14 mouse cellular contexts compared by ENCODE assay signal in genomic region chr17:31646199-31647002, GRCm38 (mm10). TPM values are rescaled to one million over a fixed set of nuclear protein-coding genes. Genes with fewer than 3 reads are reported as not detected.
DNase-seq lines count a peak whose midpoint lies in the region; ATAC-seq lines count a peak whose summit lies in the region.
"Had no signal": no experiment of that assay in that cellular context is flagged by ENCODE, and none has a peak within 500 bp of the region (broad histone marks: within the 10 kb centered on the region; RNA-seq: fewer than 3 reads in every experiment).

No protein-coding gene starts in this region.

- no peak overlapping the region for H3K4me3 ChIP-seq in heart, embryonic 16.5 days (ENCODE audit: low read length)
- peak overlapping the region; percentile 14 for H3K4me3 ChIP-seq in megakaryocyte, embryonic 14.5 days (replicated peaks)
- no peak overlapping the region for H3K4me3 ChIP-seq in intestine, embryonic 16.5 days (ENCODE audit: low read length)
- H3K4me3 ChIP-seq in stomach, embryonic 14.5 days (ENCODE audit: low read depth, low read length): no peak overlapping the region
- H3K4me3 ChIP-seq: stomach, embryonic 15.5 days had no signal

- 0 out of 2 replicates have a peak, but pooled peaks have one; percentile 34 for ATAC-seq in heart, embryonic 16.5 days (replicated peaks; ENCODE audit: extremely low read depth, insufficient read depth, low FRiP score)
- ATAC-seq in megakaryocyte, adult 5-6 weeks (ENCODE audit: poor library complexity, severe bottlenecking): no peak
- peak; percentile 48 for ATAC-seq in intestine, embryonic 16.5 days
- peak; percentile 37; the same call in 1 of the 2 replicates for ATAC-seq in stomach, embryonic 14.5 days (ENCODE audit: insufficient number of reproducible peaks, insufficient read depth, low FRiP score, low read depth)

- no peaks in the 10 kb centered on the region for H3K27me3 ChIP-seq in heart, embryonic 16.5 days (ENCODE audit: control insufficient read depth, insufficient read depth, low read length)
- H3K27me3 ChIP-seq in megakaryocyte, embryonic 14.5 days (replicated peaks): peaks cover 7% of the 10 kb centered on the region
- H3K27me3 ChIP-seq in intestine, embryonic 16.5 days (replicated peaks; ENCODE audit: control insufficient read depth, insufficient read depth, low read length): no peaks in the 10 kb centered on the region
- H3K27me3 ChIP-seq in stomach, embryonic 14.5 days (ENCODE audit: control insufficient read depth, insufficient read depth, low read length): no peaks in the 10 kb centered on the region
- H3K27me3 ChIP-seq: stomach, embryonic 15.5 days had no signal

- no peak overlapping the region for H3K9ac ChIP-seq in heart, embryonic 16.5 days (ENCODE audit: low read length)
- no peak overlapping the region for H3K9ac ChIP-seq in intestine, embryonic 16.5 days (ENCODE audit: low read depth, low read length)
- no peak overlapping the region for H3K9ac ChIP-seq in stomach, embryonic 14.5 days (replicated peaks; ENCODE audit: low read depth, low read length)
- H3K9ac ChIP-seq: stomach, embryonic 15.5 days had no signal

- H3K36me3 ChIP-seq in heart, embryonic 16.5 days (ENCODE audit: control insufficient read depth, insufficient read depth): peaks cover 51% of the 10 kb centered on the region
- H3K36me3 ChIP-seq in megakaryocyte, embryonic 14.5 days (replicated peaks; ENCODE audit: low read length): peaks cover 54% of the 10 kb centered on the region
- H3K36me3 ChIP-seq in intestine, embryonic 16.5 days (ENCODE audit: control insufficient read depth, insufficient read depth, low read length): peaks cover 36% of the 10 kb centered on the region
- peaks cover 50% of the 10 kb centered on the region for H3K36me3 ChIP-seq in stomach, embryonic 14.5 days (ENCODE audit: control insufficient read depth, insufficient read depth, low read length)

- DNase-seq in heart, adult 8-10 months (ENCODE audit: low spot score): no peak
- no peak for DNase-seq in c-Kit-positive CD71-positive TER-119-positive erythroid progenitor cells, embryonic 14.5 days (ENCODE audit: low spot score)
- no peak for DNase-seq in ovary, adult 18-20 months (ENCODE audit: low spot score)
- DNase-seq: cerebellum, postnatal 25 days; heart, postnatal 36 days; kidney, adult 11 months; right cerebral cortex, postnatal 4 days had no signal

- H3K27ac ChIP-seq in heart, embryonic 16.5 days (ENCODE audit: low read length): no peak overlapping the region
- no peak overlapping the region for H3K27ac ChIP-seq in intestine, embryonic 16.5 days (ENCODE audit: low read length)
- no peak overlapping the region for H3K27ac ChIP-seq in stomach, embryonic 14.5 days (ENCODE audit: low read length)
- H3K27ac ChIP-seq: stomach, embryonic 15.5 days had no signal

- 82% methylated on average over 5 of the region's 5 CpGs for WGBS in heart, embryonic 16.5 days
- 92% methylated on average over 5 of the region's 5 CpGs for WGBS in intestine, embryonic 16.5 days
- 93% methylated on average over 5 of the region's 5 CpGs for WGBS in stomach, embryonic 14.5 days

- no peak overlapping the region for H3K4me2 ChIP-seq in heart, embryonic 16.5 days (ENCODE audit: low read depth, low read length)
- H3K4me2 ChIP-seq in intestine, embryonic 16.5 days (ENCODE audit: low read depth, low read length): no peak overlapping the region
- H3K4me2 ChIP-seq in stomach, embryonic 14.5 days (replicated peaks; ENCODE audit: low read depth, low read length): no peak overlapping the region
- H3K4me2 ChIP-seq: stomach, embryonic 15.5 days had no signal

- no peaks in the 10 kb centered on the region for H3K4me1 ChIP-seq in heart, embryonic 16.5 days (ENCODE audit: control insufficient read depth, insufficient read depth, low read length)
- peaks cover 9% of the 10 kb centered on the region for H3K4me1 ChIP-seq in megakaryocyte, embryonic 14.5 days
- H3K4me1 ChIP-seq in intestine, embryonic 16.5 days (ENCODE audit: control insufficient read depth, insufficient read depth, low read length): no peaks in the 10 kb centered on the region
- no peaks in the 10 kb centered on the region for H3K4me1 ChIP-seq in stomach, embryonic 14.5 days (ENCODE audit: control insufficient read depth, insufficient read depth, low read length)
- H3K4me1 ChIP-seq: stomach, embryonic 15.5 days had no signal

- H3K9me3 ChIP-seq in heart, embryonic 16.5 days (replicated peaks; ENCODE audit: control insufficient read depth, low read length): no peaks in the 10 kb centered on the region
- H3K9me3 ChIP-seq in megakaryocyte, embryonic 14.5 days: peaks cover 6% of the 10 kb centered on the region
- no peaks in the 10 kb centered on the region for H3K9me3 ChIP-seq in intestine, embryonic 16.5 days (ENCODE audit: control insufficient read depth, low read length)
- no peaks in the 10 kb centered on the region; the same call in 1 of the 2 replicates for H3K9me3 ChIP-seq in stomach, embryonic 14.5 days (ENCODE audit: control insufficient read depth, low read depth, low read length)
- H3K9me3 ChIP-seq: stomach, embryonic 15.5 days had no signal

RNA-seq across cellular contexts. Expression of gene Cbs, which starts 9.4 kb away (rescaled TPM):
- 0.82 and 0.88 TPM in 2 replicates for polyA plus RNA-seq in heart, embryonic 16.5 days (2015; fragmentation: Nextera tagmentation; extraction: Ambion mirVana)
- 10 to 100 TPM in 1 of 4 experiments, 1 to 10 TPM in 3; 5.4 to 11.7 (median 7.0) TPM for total RNA-seq in heart, adult 8-10 months (2022)
- not detected in 2 replicates for polyA plus RNA-seq in megakaryocyte, embryonic 14.5 days (2012; ENCODE audit: insufficient read depth, low replicate concordance)
- total RNA-seq in megakaryocyte, adult 5-6 weeks (2015): not detected in 2 replicates
- total RNA-seq in megakaryocyte, adult 5-6 weeks (2017): not detected in 2 replicates
- polyA plus RNA-seq in intestine, embryonic 16.5 days (2015; fragmentation: Nextera tagmentation; extraction: Ambion mirVana): 12.2 and 12.5 TPM in 2 replicates
- 1.3 and 3.6 TPM in 2 replicates for polyA plus RNA-seq in stomach, embryonic 14.5 days (2014; fragmentation: Nextera tagmentation; extraction: Ambion mirVana)

RNA-seq across cellular contexts. Expression of gene U2af1, which starts 12.3 kb away (rescaled TPM):
- polyA plus RNA-seq in heart, embryonic 16.5 days (2015; fragmentation: Nextera tagmentation; extraction: Ambion mirVana): 187 and 204 TPM in 2 replicates
- 10 to 100 TPM; 63.4 to 76.0 (median 68.3) TPM for total RNA-seq in heart, adult 8-10 months (2022)
- polyA plus RNA-seq in megakaryocyte, embryonic 14.5 days (2012; ENCODE audit: insufficient read depth, low replicate concordance): 6.7 and 101 TPM in 2 replicates
- total RNA-seq in megakaryocyte, adult 5-6 weeks (2015): 36.2 and 37.7 TPM in 2 replicates
- 119 and 145 TPM in 2 replicates for total RNA-seq in megakaryocyte, adult 5-6 weeks (2017)
- polyA plus RNA-seq in intestine, embryonic 16.5 days (2015; fragmentation: Nextera tagmentation; extraction: Ambion mirVana): 238 and 263 TPM in 2 replicates
- polyA plus RNA-seq in stomach, embryonic 14.5 days (2014; fragmentation: Nextera tagmentation; extraction: Ambion mirVana): 165 and 175 TPM in 2 replicates

RNA-seq across cellular contexts. Expression of gene Cryaa, which starts 31.2 kb away (rescaled TPM):
- 0.21 TPM in 1 of 2 replicates, not detected in the other for polyA plus RNA-seq in heart, embryonic 16.5 days (2015; fragmentation: Nextera tagmentation; extraction: Ambion mirVana)
- total RNA-seq in heart, adult 8-10 months (2022): not detected
- not detected in 2 replicates for polyA plus RNA-seq in megakaryocyte, embryonic 14.5 days (2012; ENCODE audit: insufficient read depth, low replicate concordance)
- total RNA-seq in megakaryocyte, adult 5-6 weeks (2015): not detected in 2 replicates
- total RNA-seq in megakaryocyte, adult 5-6 weeks (2017): not detected in 2 replicates
- polyA plus RNA-seq in intestine, embryonic 16.5 days (2015; fragmentation: Nextera tagmentation; extraction: Ambion mirVana): 0.31 and 0.39 TPM in 2 replicates
- not detected in 2 replicates for polyA plus RNA-seq in stomach, embryonic 14.5 days (2014; fragmentation: Nextera tagmentation; extraction: Ambion mirVana)
- total RNA-seq: gastrocnemius, postnatal 4 days; heart, postnatal 36 days had no signal
